8 mouse cellular contexts compared by ENCODE assay signal in the genomic region with DNA sequence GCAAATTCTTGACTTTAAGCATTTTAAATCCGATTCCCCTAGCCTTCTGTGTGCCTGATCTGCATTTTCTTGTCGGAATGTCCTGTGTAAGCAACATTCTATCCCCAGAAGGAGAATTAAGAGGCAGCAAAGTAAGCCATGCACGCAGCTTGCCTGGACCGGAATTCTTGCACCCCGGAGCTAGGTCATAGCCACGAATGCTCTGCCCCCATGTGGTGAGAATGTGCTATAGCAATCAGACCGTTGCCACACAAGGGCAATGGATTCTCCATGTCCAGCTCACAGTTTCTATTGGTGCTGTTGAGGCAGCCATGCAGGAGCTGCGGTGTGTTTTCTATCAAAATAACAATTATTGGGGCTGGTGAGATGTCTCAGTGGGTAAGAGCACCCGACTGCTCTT. TPM values are rescaled to one million over a fixed set of nuclear protein-coding genes. Genes with fewer than 3 reads are reported as not detected.
DNase-seq lines count a peak whose midpoint lies in the region; ATAC-seq and TF ChIP-seq lines count a peak whose summit lies in the region.

No protein-coding gene starts in this region.

- H3K9ac ChIP-seq in liver, adult 2 months (ENCODE audit: low read depth, low read length) = no peak overlapping the region
- H3K9ac ChIP-seq in neural tube, embryonic 13.5 days = no peak overlapping the region
- H3K9ac ChIP-seq in stomach, postnatal 0 days (ENCODE audit: low read length) = no peak overlapping the region

- TF ChIP-seq EP300 in stomach, postnatal 0 days (optimal IDR thresholded peaks at IDR 0.05) = no peak

- H3K27me3 ChIP-seq in liver, adult 2 months (ENCODE audit: control insufficient read depth, insufficient read depth, low read length) = no peaks in the 10 kb centered on the region
- H3K27me3 ChIP-seq in neural tube, embryonic 13.5 days = no peaks in the 10 kb centered on the region
- H3K27me3 ChIP-seq in stomach, postnatal 0 days (ENCODE audit: control insufficient read depth, insufficient read depth, low read length) = no peaks in the 10 kb centered on the region

- no peak overlapping the region for H3K4me2 ChIP-seq in neural tube, embryonic 13.5 days
- H3K4me2 ChIP-seq in stomach, postnatal 0 days (replicated peaks; ENCODE audit: low read depth) = no peak overlapping the region

- peak; percentile 76 for ATAC-seq in common myeloid progenitor, adult 5-6 weeks (replicated peaks; ENCODE audit: low read depth, poor library complexity, severe bottlenecking)
- ATAC-seq in neural tube, embryonic 13.5 days (ENCODE audit: low read depth) = peak; percentile 41; the same call in 1 of the 2 replicates
- ATAC-seq in stomach, postnatal 0 days (ENCODE audit: low FRiP score, low TSS enrichment) = peak; percentile 78

- no peaks in the 10 kb centered on the region for H3K36me3 ChIP-seq in liver, adult 2 months (ENCODE audit: control insufficient read depth, insufficient read depth, low read length)
- no peaks in the 10 kb centered on the region for H3K36me3 ChIP-seq in neural tube, embryonic 13.5 days
- no peaks in the 10 kb centered on the region for H3K36me3 ChIP-seq in stomach, postnatal 0 days (ENCODE audit: control insufficient read depth, insufficient read depth, low read length)

- TF ChIP-seq POLR2A in liver, adult 2 months (IDR thresholded peaks at IDR 0.05; ENCODE audit: extremely low read depth, insufficient read depth, low read length) = no peak

- WGBS in liver, adult 2 months = 5% methylated on average over 9 of the region's 9 CpGs
- 6% methylated on average over 9 of the region's 9 CpGs for WGBS in neural tube, embryonic 13.5 days
- 6% methylated on average over 9 of the region's 9 CpGs for WGBS in stomach, postnatal 0 days

- no peaks in the 10 kb centered on the region for H3K9me3 ChIP-seq in neural tube, embryonic 13.5 days
- H3K9me3 ChIP-seq in stomach, postnatal 0 days (ENCODE audit: control insufficient read depth, low read length) = no peaks in the 10 kb centered on the region

- H3K79me2 ChIP-seq in liver, adult 2 months (ENCODE audit: control insufficient read depth, insufficient read depth, low read length) = no peaks in the 10 kb centered on the region

- peak; percentile 82 for DNase-seq in 3T3-L1 (ENCODE audit: low read depth, low spot score)
- DNase-seq in ZHBTc4 (ENCODE audit: low read depth, low spot score) = peak; percentile 91
- peak; percentile 78 for DNase-seq in gastrocnemius, postnatal 10 days
- peak; percentile 84 for DNase-seq in kidney, adult 9 months
- DNase-seq in liver, adult 2 months (ENCODE audit: extremely low read depth, low read depth, low spot score) = peak; percentile 47
- DNase-seq in stomach, postnatal 0 days (ENCODE audit: low spot score) = peak; percentile 83

- H3K4me3 ChIP-seq in liver, adult 2 months (ENCODE audit: insufficient read depth, low read depth, low read length) = no peak overlapping the region
- no peak overlapping the region for H3K4me3 ChIP-seq in neural tube, embryonic 13.5 days
- no peak overlapping the region for H3K4me3 ChIP-seq in stomach, postnatal 0 days (ENCODE audit: low read depth, low read length)

- no peak overlapping the region for H3K27ac ChIP-seq in liver, adult 2 months (replicated peaks; ENCODE audit: insufficient read depth, low read depth, low read length)
- H3K27ac ChIP-seq in neural tube, embryonic 13.5 days (replicated peaks) = no peak overlapping the region
- no peak overlapping the region for H3K27ac ChIP-seq in stomach, postnatal 0 days (replicated peaks)

- no peaks in the 10 kb centered on the region for H3K4me1 ChIP-seq in liver, adult 2 months (ENCODE audit: control insufficient read depth, insufficient read depth, low read length)
- H3K4me1 ChIP-seq in neural tube, embryonic 13.5 days (replicated peaks) = peaks cover 7% of the 10 kb centered on the region; the same call in 1 of the 2 replicates
- no peaks in the 10 kb centered on the region for H3K4me1 ChIP-seq in stomach, postnatal 0 days (replicated peaks; ENCODE audit: control insufficient read depth, insufficient read depth)

- TF ChIP-seq CTCF in liver, adult 2 months (IDR thresholded peaks at IDR 0.05; ENCODE audit: low read depth, low read length) = peak; percentile 93
- TF ChIP-seq CTCF in stomach, postnatal 0 days (IDR thresholded peaks at IDR 0.05; ENCODE audit: low read depth) = peak; percentile 94

RNA-seq across cellular contexts. Expression of a gene that starts 15.0 kb away (rescaled TPM):
- total RNA-seq in common myeloid progenitor, adult 5-6 weeks (2017) = not detected in 2 replicates
- total RNA-seq in gastrocnemius, postnatal 10 days (2021) = not detected
- total RNA-seq in liver, adult 2 months (2014; rRNA removed) = not detected in 2 replicates
- polyA plus RNA-seq in liver, adult 2 months (2012; rRNA removed) = not detected in 2 replicates
- polyA plus RNA-seq in neural tube, embryonic 13.5 days (2015; fragmentation: Nextera tagmentation; extraction: Ambion mirVana) = not detected in 2 replicates
- not detected in 2 replicates for polyA plus RNA-seq in stomach, postnatal 0 days (2015; fragmentation: Nextera tagmentation; extraction: Ambion mirVana)

RNA-seq across cellular contexts. Expression of a gene that starts 23.0 kb away (rescaled TPM):
- total RNA-seq in common myeloid progenitor, adult 5-6 weeks (2017) = not detected in 2 replicates
- total RNA-seq in gastrocnemius, postnatal 10 days (2021) = not detected
- total RNA-seq in liver, adult 2 months (2014; rRNA removed) = not detected in 2 replicates
- not detected in 2 replicates for polyA plus RNA-seq in liver, adult 2 months (2012; rRNA removed)
- 0.18 TPM in 1 of 2 replicates, not detected in the other for polyA plus RNA-seq in neural tube, embryonic 13.5 days (2015; fragmentation: Nextera tagmentation; extraction: Ambion mirVana)
- polyA plus RNA-seq in stomach, postnatal 0 days (2015; fragmentation: Nextera tagmentation; extraction: Ambion mirVana) = 20.3 and 20.8 TPM in 2 replicates

RNA-seq across cellular contexts. Expression of a gene that starts 35.2 kb away (rescaled TPM):
- total RNA-seq in common myeloid progenitor, adult 5-6 weeks (2017) = 144 and 171 TPM in 2 replicates
- total RNA-seq in gastrocnemius, postnatal 10 days (2021) = 10 to 100 TPM; 81.1 to 84.7 TPM
- 17.4 and 22.3 TPM in 2 replicates for total RNA-seq in liver, adult 2 months (2014; rRNA removed)
- 13.6 and 19.2 TPM in 2 replicates for polyA plus RNA-seq in liver, adult 2 months (2012; rRNA removed)
- polyA plus RNA-seq in neural tube, embryonic 13.5 days (2015; fragmentation: Nextera tagmentation; extraction: Ambion mirVana) = 73.9 and 82.3 TPM in 2 replicates
- 119 and 122 TPM in 2 replicates for polyA plus RNA-seq in stomach, postnatal 0 days (2015; fragmentation: Nextera tagmentation; extraction: Ambion mirVana)

RNA-seq across cellular contexts. Expression of a gene that starts 44.1 kb away (rescaled TPM):
- total RNA-seq in common myeloid progenitor, adult 5-6 weeks (2017) = not detected in 2 replicates
- total RNA-seq in gastrocnemius, postnatal 10 days (2021) = not detected
- total RNA-seq in liver, adult 2 months (2014; rRNA removed) = not detected in 2 replicates
- not detected in 2 replicates for polyA plus RNA-seq in liver, adult 2 months (2012; rRNA removed)
- polyA plus RNA-seq in neural tube, embryonic 13.5 days (2015; fragmentation: Nextera tagmentation; extraction: Ambion mirVana) = 0.31 and 7.3 TPM in 2 replicates
- polyA plus RNA-seq in stomach, postnatal 0 days (2015; fragmentation: Nextera tagmentation; extraction: Ambion mirVana) = 29.8 and 37.9 TPM in 2 replicates
